Mouse (Mus musculus) intestine, postnatal 0 days (tissue): Measurements from ENCODE around the gene Srcin1. TPM values are rescaled to one million over a fixed set of nuclear protein-coding genes. Genes with fewer than 3 reads are reported as not detected.

ENCODE experiments used
- ATAC-seq: fragments of 200-750 bp; cut with Nextera tagmentation; 2 replicates; pipeline ENCODE4 v1.8.0; 2017; ENCODE audit warnings: mild to moderate bottlenecking, moderate TSS enrichment, moderate library complexity
- H3K27ac ChIP-seq: fragments of 300-500 bp; sonication (generic); 2 replicates; pipeline ENCODE4 v1.5.1; 2014; ENCODE audit warnings: mild to moderate bottlenecking, low read depth, low read length, moderate library complexity
- H3K27me3 ChIP-seq: fragments of 300-500 bp; sonication (generic); replicated peaks from 2 replicates; pipeline ENCODE4 v1.6.1; 2014; ENCODE audit warnings: low read length, mixed read lengths; ENCODE audit not compliant: control insufficient read depth, insufficient read depth
- H3K36me3 ChIP-seq: fragments of 300-500 bp; sonication (generic); 2 replicates; pipeline ENCODE4 v1.6.1; 2014; ENCODE audit warnings: mild to moderate bottlenecking, moderate library complexity; ENCODE audit not compliant: control insufficient read depth, insufficient read depth
- H3K4me1 ChIP-seq: fragments of 300-500 bp; sonication (generic); replicated peaks from 2 replicates; pipeline ENCODE4 v1.6.1; 2014; ENCODE audit warnings: antibody characterized with exemption, low read length, mixed read lengths; ENCODE audit not compliant: control insufficient read depth, insufficient read depth
- H3K4me2 ChIP-seq: fragments of 300-500 bp; sonication (generic); replicated peaks from 2 replicates; pipeline ENCODE4 v1.6.1; 2014; ENCODE audit warnings: low read depth, mild to moderate bottlenecking, moderate library complexity
- H3K4me3 ChIP-seq: fragments of 300-500 bp; sonication (generic); 2 replicates; pipeline ENCODE4 v1.5.1; 2014; ENCODE audit warnings: low read depth, low read length
- H3K9ac ChIP-seq: fragments of 300-500 bp; sonication (generic); 2 replicates; pipeline ENCODE4 v1.6.1; 2014; ENCODE audit warnings: mild to moderate bottlenecking, low read depth, low read length
- H3K9me3 ChIP-seq: fragments of 300-500 bp; sonication (generic); 2 replicates; pipeline ENCODE4 v1.6.1; 2016; ENCODE audit warnings: mixed run types; ENCODE audit not compliant: control insufficient read depth
- CTCF ChIP-seq: sonication (generic); IDR thresholded peaks from 2 replicates; pipeline ENCODE4 v1.5.1; 2016; ENCODE audit warnings: low read depth, mild to moderate bottlenecking, control low read depth, antibody characterized with exemption, moderate library complexity
- WGBS: fragments of 180-500 bp; shearing (Covaris S2); extraction: QIAGEN DNeasy Blood & Tissue Kit; methylation state at CpG from one replicate; pipeline ENCODE4 v1.1.7; 2014; 5-methylcytosine and 5-hydroxymethylcytosine counted together
- polyA plus RNA-seq: library from polyadenylated mRNA; unstranded; fragments of >200 nt; fragmentation: Nextera tagmentation; extraction: Ambion mirVana; gene quantifications from 2 replicates; pipeline ENCODE4 v1.2.1, GENCODE M21; 2015

Srcin1 gene
- polyA plus RNA-seq, 1 experiment from 2014 or later: 0.18 TPM

DNA sequence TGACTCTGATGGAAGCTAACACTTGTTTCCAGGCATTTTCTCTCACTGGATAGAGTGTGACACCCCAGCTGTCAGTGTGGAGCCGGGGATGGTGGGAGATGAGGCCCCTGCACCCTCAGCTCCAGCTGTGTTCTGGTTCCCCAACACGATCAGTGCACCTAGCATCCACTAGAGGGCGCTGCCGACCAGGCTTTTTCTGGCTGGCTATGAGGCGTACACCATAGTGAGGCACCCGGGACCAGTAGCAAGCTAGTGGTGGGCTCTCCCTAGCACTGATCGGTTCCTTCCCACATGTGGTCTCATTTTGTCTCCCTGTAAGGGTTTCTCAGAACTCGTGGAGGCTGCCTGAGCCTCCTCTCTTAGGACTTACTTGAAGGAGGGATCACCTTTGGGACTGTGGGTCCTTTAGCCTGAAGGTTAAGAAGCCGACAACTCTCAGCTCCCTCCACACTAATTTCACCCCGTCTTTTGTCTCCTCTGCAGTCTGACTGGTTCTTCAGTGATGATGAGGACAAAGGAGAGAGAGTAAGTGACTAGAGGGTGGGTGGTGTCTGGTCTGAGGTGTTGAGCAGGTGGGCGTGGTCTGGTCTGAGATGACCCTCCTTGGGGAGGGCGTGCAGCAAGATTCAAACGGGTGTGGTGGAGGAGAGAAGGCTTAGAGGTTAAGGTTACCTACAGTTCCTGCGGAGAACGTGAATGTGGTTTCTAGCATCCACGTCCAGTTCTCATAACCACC is 86.2 kb downstream of the Srcin1 start:
- peaks cover 54% of the 10 kb centered on the region for H3K36me3 ChIP-seq
- no peak for ATAC-seq

DNA sequence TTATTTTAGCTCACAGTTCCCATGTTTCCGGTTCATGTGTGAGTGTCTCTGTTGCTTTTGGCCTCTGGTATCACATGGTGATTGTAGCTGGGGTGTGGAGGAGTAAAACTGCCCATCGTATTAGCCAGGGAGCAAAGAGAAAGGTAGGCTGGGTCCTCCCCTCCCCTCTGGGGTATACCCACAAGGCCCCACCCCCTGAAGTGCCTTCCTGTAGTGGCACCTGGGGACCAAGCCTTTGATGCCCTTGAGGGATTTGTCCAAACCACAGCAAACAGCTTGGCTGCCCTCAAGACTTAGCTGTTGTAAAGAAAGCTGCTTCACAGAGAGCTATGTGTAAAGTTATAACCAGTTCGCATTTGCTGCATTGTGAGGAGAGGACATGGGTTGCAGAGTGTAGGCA is 88.3 kb downstream of the Srcin1 start:
- no peaks in the 10 kb centered on the region for H3K9me3 ChIP-seq
- no peaks in the 10 kb centered on the region for H3K27me3 ChIP-seq
- H3K4me2 ChIP-seq: no peak overlapping the region
- peaks cover 51% of the 10 kb centered on the region; the same call in 1 of the 2 replicates for H3K36me3 ChIP-seq
- H3K4me1 ChIP-seq: no peaks in the 10 kb centered on the region
- ATAC-seq: no peak
- no peak for TF ChIP-seq CTCF
- WGBS: 58% methylated on average over 3 of the region's 3 CpGs
- no peak overlapping the region for H3K4me3 ChIP-seq
- H3K9ac ChIP-seq: no peak overlapping the region
- H3K27ac ChIP-seq: no peak overlapping the region

More for the DNA sequence above, 86.2 kb downstream of the Srcin1 start:
- Histone ChIP-seq H3K27ac (no peak overlapping the region), H3K4me1 (no peaks in the 10 kb centered on the region), H3K9me3 (no peaks in the 10 kb centered on the region), H3K9ac (no peak overlapping the region), H3K4me2 (no peak overlapping the region), H3K27me3 (no peaks in the 10 kb centered on the region), H3K4me3 (no peak overlapping the region)
- peak; percentile 95 for TF ChIP-seq CTCF
- 35% methylated on average over 16 of the region's 16 CpGs for WGBS

DNA sequence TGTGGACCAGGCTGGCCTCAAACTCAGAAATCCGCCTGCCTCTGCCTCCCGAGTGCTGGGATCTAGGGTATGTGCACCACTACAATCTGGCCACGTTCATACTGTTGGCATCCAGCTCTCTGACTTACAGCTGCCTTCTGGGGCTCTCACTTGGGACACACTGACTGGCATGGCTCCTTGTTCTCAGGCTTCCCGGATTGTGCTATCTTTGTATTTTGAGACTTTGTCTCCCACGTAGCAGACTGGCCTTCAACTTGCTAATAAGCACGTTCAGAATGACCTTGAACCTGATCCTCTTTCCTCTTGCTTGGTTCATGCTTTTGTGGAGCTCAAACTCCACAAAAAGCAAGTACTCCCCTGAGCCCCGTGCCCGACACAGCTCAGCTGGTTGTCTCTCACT is 90.3 kb downstream of the Srcin1 start:
- Histone ChIP-seq H3K4me1 (no peaks in the 10 kb centered on the region), H3K27me3 (no peaks in the 10 kb centered on the region), H3K4me2 (no peak overlapping the region), H3K27ac (no peak overlapping the region), H3K4me3 (no peak overlapping the region), H3K9ac (no peak overlapping the region), H3K9me3 (no peaks in the 10 kb centered on the region), H3K36me3 (peaks cover 34% of the 10 kb centered on the region; the same call in 1 of the 2 replicates)
- no peak for ATAC-seq
- WGBS: 75% methylated on average over 8 of the region's 8 CpGs
- no peak for TF ChIP-seq CTCF

DNA sequence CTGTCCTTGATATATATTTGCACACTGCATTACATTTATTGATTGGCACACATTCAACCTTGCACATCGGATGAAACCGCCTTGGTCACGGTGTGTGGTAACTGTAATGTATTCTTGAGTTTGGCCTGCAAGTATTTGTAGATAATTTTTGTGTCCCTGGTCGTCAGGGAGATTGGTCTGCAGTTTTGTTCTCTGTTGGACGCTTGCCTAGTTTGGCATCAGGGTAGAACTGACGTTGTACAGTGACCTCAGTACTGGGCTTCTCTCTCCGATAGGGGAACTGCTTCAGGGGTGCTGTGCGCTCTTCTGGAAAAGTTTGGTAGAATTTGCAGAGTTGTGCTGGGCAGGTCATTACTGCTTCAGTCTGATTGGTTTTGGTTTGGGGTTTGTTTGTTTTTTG is 96.2 kb downstream of the Srcin1 start:
- Histone ChIP-seq H3K4me3 (no peak overlapping the region), H3K27ac (no peak overlapping the region), H3K4me1 (no peaks in the 10 kb centered on the region), H3K9me3 (no peaks in the 10 kb centered on the region), H3K4me2 (no peak overlapping the region), H3K27me3 (no peaks in the 10 kb centered on the region), H3K36me3 (peaks cover 38% of the 10 kb centered on the region), H3K9ac (no peak overlapping the region)
- WGBS: 73% methylated on average over 8 of the region's 8 CpGs
- no peak for TF ChIP-seq CTCF
- ATAC-seq: no peak

DNA sequence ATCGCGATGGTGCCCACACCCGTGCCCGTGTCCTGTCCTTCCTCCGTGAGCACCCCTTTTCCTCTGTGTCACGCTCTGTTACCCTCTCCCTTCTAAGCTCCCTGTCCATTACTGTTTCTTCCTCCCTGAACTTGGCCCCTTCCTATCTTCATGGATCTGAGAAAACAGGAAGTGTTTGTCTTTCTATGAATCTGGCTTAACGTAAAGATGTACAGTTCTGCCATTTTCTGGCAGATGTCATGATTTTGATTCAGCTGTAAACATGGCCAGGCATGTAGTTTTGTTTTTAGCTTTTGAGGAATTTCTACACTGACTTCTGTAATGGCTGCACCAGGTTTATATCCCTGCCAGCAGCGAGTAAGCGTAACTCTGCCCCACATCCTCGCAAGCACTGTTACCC is 96.9 kb downstream of the Srcin1 start:
- ATAC-seq: no peak
- H3K36me3 ChIP-seq: peaks cover 40% of the 10 kb centered on the region
- no peak for TF ChIP-seq CTCF
- H3K9me3 ChIP-seq: no peaks in the 10 kb centered on the region
- 79% methylated on average over 10 of the region's 10 CpGs for WGBS
- H3K4me2 ChIP-seq: no peak overlapping the region
- H3K4me1 ChIP-seq: no peaks in the 10 kb centered on the region
- H3K9ac ChIP-seq: no peak overlapping the region
- no peaks in the 10 kb centered on the region for H3K27me3 ChIP-seq
- no peak overlapping the region for H3K27ac ChIP-seq
- no peak overlapping the region for H3K4me3 ChIP-seq

DNA sequence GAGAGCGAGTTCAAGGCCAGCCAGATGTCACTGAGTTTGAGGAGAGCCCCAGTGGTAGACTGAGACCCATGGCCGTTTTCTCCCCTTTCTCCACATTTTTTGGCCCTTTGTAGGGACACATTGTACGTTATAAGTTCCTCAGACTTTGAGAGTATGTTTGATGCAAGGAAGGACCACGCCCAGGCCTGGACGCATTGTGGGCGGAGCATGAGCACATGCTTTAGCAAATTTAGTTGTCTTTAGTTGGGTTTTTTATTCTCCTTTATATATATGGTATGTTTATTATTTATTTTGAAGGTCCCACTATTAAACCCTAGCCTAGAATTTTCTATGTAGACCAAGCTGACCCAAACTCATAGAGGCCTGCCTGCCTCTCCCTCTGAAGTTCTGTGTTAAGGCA is 97.6 kb downstream of the Srcin1 start:
- no peak for ATAC-seq
- Histone ChIP-seq H3K9ac (no peak overlapping the region), H3K27me3 (no peaks in the 10 kb centered on the region), H3K27ac (no peak overlapping the region), H3K4me1 (no peaks in the 10 kb centered on the region), H3K4me2 (no peak overlapping the region), H3K36me3 (peaks cover 41% of the 10 kb centered on the region), H3K4me3 (no peak overlapping the region), H3K9me3 (no peaks in the 10 kb centered on the region)
- no peak for TF ChIP-seq CTCF
- 82% methylated on average over 6 of the region's 6 CpGs for WGBS
